Mouse (Mus musculus): ENCODE measurements around the gene Spata5. TPM values are rescaled to one million over a fixed set of nuclear protein-coding genes. Genes with fewer than 3 reads are reported as not detected.

The Spata5 gene
- polyA plus RNA-seq, 1 experiment from 2014 or later = 26.8 TPM

GRCm38 (mm10) chr3:37420072-37420471 is 376 bp downstream of the Spata5 start, which contains the start of gene Nudt6:
Nudt6 (minus strand) TSS chr3:37420211.
- DNase-seq (ENCODE audit: low spot score) = peak; percentile 96

GRCm38 (mm10) chr3:37420641-37421040 is 945 bp downstream of the Spata5 start:
- DNase-seq (ENCODE audit: low spot score) = peak; percentile 32

GRCm38 (mm10) chr3:37421179-37421578 is 1.5 kb downstream of the Spata5 start:
- peak; percentile 17 for DNase-seq (ENCODE audit: low spot score)

- no peak for DNase-seq (ENCODE audit: low spot score)
Measured at GRCm38 (mm10) chr3:37426069-37426468, 6.4 kb downstream of the Spata5 start.

GRCm38 (mm10) chr3:37430359-37430758 is 10.7 kb downstream of the Spata5 start:
- DNase-seq (ENCODE audit: low spot score) = no peak

GRCm38 (mm10) chr3:37439770-37440169 is 20.1 kb downstream of the Spata5 start:
- DNase-seq (ENCODE audit: low spot score) = no peak

- DNase-seq (ENCODE audit: low spot score) = no peak
Measured at GRCm38 (mm10) chr3:37443409-37443808, 23.7 kb downstream of the Spata5 start.

- no peak for DNase-seq (ENCODE audit: low spot score)
Measured at GRCm38 (mm10) chr3:37455992-37456391, 36.3 kb downstream of the Spata5 start.

GRCm38 (mm10) chr3:37468170-37468569 is 48.5 kb downstream of the Spata5 start:
- DNase-seq (ENCODE audit: low spot score) = peak; percentile 3

GRCm38 (mm10) chr3:37469353-37469752 is 49.7 kb downstream of the Spata5 start:
- no peak for DNase-seq (ENCODE audit: low spot score)

GRCm38 (mm10) chr3:37470867-37471266 is 51.2 kb downstream of the Spata5 start:
- DNase-seq (ENCODE audit: low spot score) = no peak

- DNase-seq (ENCODE audit: low spot score) = peak; percentile 12
Measured at GRCm38 (mm10) chr3:37472461-37472860, 52.8 kb downstream of the Spata5 start.

GRCm38 (mm10) chr3:37476485-37476884 is 56.8 kb downstream of the Spata5 start:
- no peak for DNase-seq (ENCODE audit: low spot score)

GRCm38 (mm10) chr3:37477438-37478188 is 57.9 kb downstream of the Spata5 start:
- no peak for DNase-seq (ENCODE audit: low spot score)

GRCm38 (mm10) chr3:37479771-37480170 is 60.1 kb downstream of the Spata5 start:
- DNase-seq (ENCODE audit: low spot score) = no peak

GRCm38 (mm10) chr3:37481295-37481694 is 61.6 kb downstream of the Spata5 start:
- no peak for DNase-seq (ENCODE audit: low spot score)

- no peak for DNase-seq (ENCODE audit: low spot score)
Measured at GRCm38 (mm10) chr3:37482720-37483119, 63.0 kb downstream of the Spata5 start.

GRCm38 (mm10) chr3:37483709-37484265 is 64.1 kb downstream of the Spata5 start:
- DNase-seq (ENCODE audit: low spot score) = no peak

GRCm38 (mm10) chr3:37487639-37488038 is 67.9 kb downstream of the Spata5 start:
- no peak for DNase-seq (ENCODE audit: low spot score)

- DNase-seq (ENCODE audit: low spot score) = no peak
Measured at GRCm38 (mm10) chr3:37488173-37488572, 68.5 kb downstream of the Spata5 start.

- no peak for DNase-seq (ENCODE audit: low spot score)
Measured at GRCm38 (mm10) chr3:37490025-37490424, 70.3 kb downstream of the Spata5 start.

- no peak for DNase-seq (ENCODE audit: low spot score)
Measured at GRCm38 (mm10) chr3:37500939-37501338, 81.2 kb downstream of the Spata5 start.

GRCm38 (mm10) chr3:37502552-37502951 is 82.9 kb downstream of the Spata5 start:
- no peak for DNase-seq (ENCODE audit: low spot score)

Measured in thymus, postnatal 0 days (tissue).